Mouse (Mus musculus) splenic B cell, adult 2 months (primary cell): ENCODE results near the gene Olfr64.

Experiments used
- DNase-seq: peaks from one replicate; pipeline ENCODE4 v3.0.0-alpha.2; 2011; ENCODE audit warnings: low read depth, low spot score
- H3K27me3 ChIP-seq: 2 replicates; pipeline ENCODE4 v1.6.1; 2012; ENCODE audit warnings: mild to moderate bottlenecking, low read length, moderate library complexity, mixed read lengths; ENCODE audit not compliant: control insufficient read depth, poor library complexity, insufficient read depth, severe bottlenecking
- H3K36me3 ChIP-seq: 2 replicates; pipeline ENCODE4 v1.6.1; 2012; ENCODE audit warnings: mild to moderate bottlenecking, low read length, moderate library complexity, mixed read lengths; ENCODE audit not compliant: control insufficient read depth, poor library complexity, insufficient read depth, severe bottlenecking

The Olfr64 gene

GRCm38 (mm10) chr7:103894385-103894784 is at the start of gene Olfr64:
Gene Olfr64, minus strand, starts transcription at chr7:103894485.
- no peak for DNase-seq
- no peaks in the 10 kb centered on the region for H3K27me3 ChIP-seq
- no peaks in the 10 kb centered on the region for H3K36me3 ChIP-seq

DNA sequence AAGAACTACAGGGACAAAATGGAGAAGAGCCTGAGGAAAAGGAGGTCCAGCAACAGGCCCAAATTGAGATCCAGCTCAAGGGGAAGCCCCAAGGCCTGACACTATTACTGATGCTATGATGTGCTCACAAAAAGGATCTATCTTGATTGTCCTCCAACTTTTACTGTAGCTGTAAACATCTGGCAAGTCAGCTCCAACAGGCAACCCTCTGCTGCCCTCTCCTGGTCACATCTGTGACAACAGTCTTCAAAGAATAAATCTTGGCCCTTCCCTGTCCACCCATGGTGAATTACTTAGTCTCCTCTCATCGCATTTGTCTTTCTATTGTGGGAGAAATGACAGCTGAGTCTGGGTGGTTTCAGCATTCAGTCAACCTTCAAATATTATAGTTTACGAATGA is 48.4 kb upstream of the Olfr64 start:
- Histone ChIP-seq H3K27me3 (no peaks in the 10 kb centered on the region), H3K36me3 (no peaks in the 10 kb centered on the region)
- DNase-seq, result peak; percentile 78

DNA sequence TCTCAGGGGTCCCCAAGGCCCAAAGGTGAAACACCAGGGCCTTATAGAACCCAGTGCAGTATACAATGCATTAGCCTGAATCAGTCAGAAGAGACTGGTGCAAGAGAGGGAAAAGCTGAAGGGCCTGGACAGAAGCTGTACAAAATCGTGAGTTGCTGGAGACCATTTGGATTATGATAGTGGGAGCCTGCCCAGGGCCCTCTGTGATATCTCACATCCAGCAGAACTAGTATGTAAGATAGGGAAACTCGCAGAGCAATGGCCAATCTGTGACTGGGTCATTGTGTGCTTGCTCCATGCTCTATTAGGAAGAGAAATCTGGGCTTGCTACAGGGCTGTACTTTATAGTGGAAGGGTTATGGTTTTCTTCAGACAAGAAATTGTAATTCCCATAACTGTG is 40.0 kb upstream of the Olfr64 start, which contains the start of gene Olfr632:
Gene Olfr632, plus strand, starts transcription at position 84 of the 400 bp plus-strand sequence.
- no peaks in the 10 kb centered on the region for H3K36me3 ChIP-seq
- DNase-seq, result no peak
- no peaks in the 10 kb centered on the region for H3K27me3 ChIP-seq

DNA sequence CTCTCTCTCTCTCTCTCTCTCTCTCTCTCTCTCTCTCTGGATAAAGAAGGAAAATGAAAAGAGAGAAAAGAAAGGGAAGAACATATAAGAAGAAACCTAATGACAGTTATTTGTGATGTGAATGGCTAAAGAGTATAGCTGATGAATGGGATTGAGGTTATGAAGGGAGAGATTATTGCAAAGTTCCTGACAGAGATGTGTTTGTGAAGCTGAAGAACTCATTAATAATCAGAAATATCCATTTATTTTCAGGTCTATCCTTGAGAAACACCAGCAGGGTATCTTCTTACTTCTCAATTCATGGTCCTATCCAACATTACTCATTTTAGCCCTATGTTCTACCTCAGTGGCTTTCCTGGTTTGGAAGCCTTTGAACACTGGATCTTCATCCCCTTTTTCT is 34.2 kb upstream of the Olfr64 start, which contains the start of gene Olfr631:
Gene Olfr631, plus strand, starts transcription at position 301 of the 400 bp plus-strand sequence.
- Histone ChIP-seq H3K27me3 (no peaks in the 10 kb centered on the region), H3K36me3 (no peaks in the 10 kb centered on the region)
- DNase-seq, result no peak

- no peak for DNase-seq
- H3K27me3 ChIP-seq, result no peaks in the 10 kb centered on the region
- no peaks in the 10 kb centered on the region for H3K36me3 ChIP-seq
Observed at GRCm38 (mm10) chr7:103915338-103915737, 21.1 kb upstream of the Olfr64 start.

DNA sequence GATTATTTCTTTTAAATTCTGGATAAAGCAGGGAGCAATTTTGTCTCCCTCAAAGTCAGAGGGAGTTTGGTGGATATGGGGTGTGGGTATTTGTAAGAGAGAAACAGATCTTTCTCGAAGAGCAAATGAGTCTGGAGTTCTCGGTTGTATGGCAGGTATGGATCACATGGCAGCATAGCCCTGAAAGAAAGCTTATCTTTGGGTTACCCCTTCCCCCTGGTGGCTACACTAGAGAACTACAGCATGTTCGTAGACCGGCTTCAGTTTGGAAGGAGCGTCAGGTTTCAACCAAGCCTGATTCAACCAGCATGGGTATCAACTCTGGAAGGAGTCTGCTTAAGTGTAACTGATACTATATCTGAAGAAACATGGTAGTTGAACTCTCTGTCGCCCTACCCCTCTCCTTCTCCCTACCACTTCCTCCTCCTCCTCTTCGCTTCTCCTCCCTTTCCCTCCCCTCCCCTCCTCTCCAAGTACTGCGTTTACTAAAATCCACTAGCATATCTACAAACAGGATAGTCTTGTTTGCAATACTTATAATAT is 18.8 kb upstream of the Olfr64 start:
- no peaks in the 10 kb centered on the region for H3K27me3 ChIP-seq
- peak; percentile 38 for DNase-seq
- no peaks in the 10 kb centered on the region for H3K36me3 ChIP-seq

- H3K36me3 ChIP-seq, result no peaks in the 10 kb centered on the region
- DNase-seq, result no peak
- no peaks in the 10 kb centered on the region for H3K27me3 ChIP-seq
Observed at GRCm38 (mm10) chr7:103910047-103910446, 15.8 kb upstream of the Olfr64 start.

DNA sequence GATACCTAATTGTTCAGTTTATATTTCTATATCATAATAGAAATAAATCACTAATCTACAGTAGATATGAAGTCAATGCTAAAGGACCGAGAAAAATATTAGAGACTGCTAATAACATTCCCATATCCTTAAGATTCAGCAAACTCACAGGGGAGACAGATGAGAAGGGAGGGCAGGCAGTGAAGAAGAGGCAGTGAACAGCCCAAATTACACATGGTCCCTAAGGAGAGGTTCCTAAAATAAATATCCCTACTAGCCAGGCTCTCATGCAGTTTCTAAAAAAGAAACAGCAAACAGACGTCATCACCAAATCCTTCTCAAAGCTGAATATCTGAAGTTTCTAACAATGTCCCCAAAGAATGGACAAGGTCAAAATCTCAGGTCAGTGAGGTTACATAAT is 8.9 kb upstream of the Olfr64 start, which contains the start of gene Olfr65:
Gene Olfr65, plus strand, starts transcription at position 301 of the 400 bp plus-strand sequence.
- H3K36me3 ChIP-seq, result no peaks in the 10 kb centered on the region
- DNase-seq, result no peak
- H3K27me3 ChIP-seq, result no peaks in the 10 kb centered on the region

- Histone ChIP-seq H3K36me3 (no peaks in the 10 kb centered on the region), H3K27me3 (no peaks in the 10 kb centered on the region)
- no peak for DNase-seq
Observed at GRCm38 (mm10) chr7:103886152-103886551, 8.1 kb downstream of the Olfr64 start, which contains the start of gene Olfr66. Gene Olfr66, minus strand, starts transcription at chr7:103886252.

DNA sequence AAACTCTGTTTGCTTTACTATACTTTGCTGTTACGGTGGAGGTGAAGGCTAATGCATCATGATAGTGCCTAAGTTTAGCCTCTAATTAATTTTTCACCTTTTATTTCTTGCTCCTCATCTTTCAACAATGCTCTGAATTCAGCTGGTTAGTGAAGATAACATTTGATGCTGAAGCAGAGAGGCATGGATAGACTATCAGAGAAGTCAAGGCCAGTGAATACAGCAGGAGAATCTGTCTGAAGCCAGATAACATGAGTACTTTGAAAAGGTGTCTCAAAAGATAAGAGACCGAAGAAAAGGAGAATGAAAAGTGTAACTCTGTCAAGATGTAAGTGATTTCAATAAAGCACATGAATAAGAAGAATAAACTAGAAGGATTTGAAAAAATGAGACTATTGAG is 17.2 kb downstream of the Olfr64 start:
- Histone ChIP-seq H3K27me3 (no peaks in the 10 kb centered on the region), H3K36me3 (no peaks in the 10 kb centered on the region)
- no peak for DNase-seq

DNA sequence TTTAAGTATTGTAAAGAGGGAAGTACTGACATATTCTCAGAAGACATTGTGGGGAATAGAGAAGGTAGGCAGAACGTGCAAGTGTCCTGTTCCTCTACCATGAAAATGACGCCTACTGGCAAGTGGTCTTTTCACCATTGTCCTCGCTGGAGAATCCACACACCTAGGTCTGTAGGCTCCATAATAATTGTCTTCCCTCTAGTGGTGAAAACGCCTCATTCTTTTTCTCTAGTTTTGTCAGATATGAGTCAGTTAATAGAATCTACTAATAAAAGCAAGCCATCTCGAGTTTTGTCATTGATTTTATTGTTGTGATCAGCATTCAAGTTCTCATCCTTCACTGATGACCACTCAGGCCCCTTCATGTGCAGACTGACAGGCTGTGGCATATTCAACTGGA is 19.8 kb downstream of the Olfr64 start:
- peak; percentile 2 for DNase-seq
- H3K27me3 ChIP-seq, result no peaks in the 10 kb centered on the region

GRCm38 (mm10) chr7:103873064-103873463 is 21.2 kb downstream of the Olfr64 start:
- peak; percentile 73 for DNase-seq
- Histone ChIP-seq H3K36me3 (no peaks in the 10 kb centered on the region), H3K27me3 (no peaks in the 10 kb centered on the region)

More for the DNA sequence above, 19.8 kb downstream of the Olfr64 start:
- H3K36me3 ChIP-seq, result no peaks in the 10 kb centered on the region

GRCm38 (mm10) chr7:103870667-103871066 is 23.6 kb downstream of the Olfr64 start:
- DNase-seq, result no peak
- H3K36me3 ChIP-seq, result no peaks in the 10 kb centered on the region
- H3K27me3 ChIP-seq, result no peaks in the 10 kb centered on the region

DNA sequence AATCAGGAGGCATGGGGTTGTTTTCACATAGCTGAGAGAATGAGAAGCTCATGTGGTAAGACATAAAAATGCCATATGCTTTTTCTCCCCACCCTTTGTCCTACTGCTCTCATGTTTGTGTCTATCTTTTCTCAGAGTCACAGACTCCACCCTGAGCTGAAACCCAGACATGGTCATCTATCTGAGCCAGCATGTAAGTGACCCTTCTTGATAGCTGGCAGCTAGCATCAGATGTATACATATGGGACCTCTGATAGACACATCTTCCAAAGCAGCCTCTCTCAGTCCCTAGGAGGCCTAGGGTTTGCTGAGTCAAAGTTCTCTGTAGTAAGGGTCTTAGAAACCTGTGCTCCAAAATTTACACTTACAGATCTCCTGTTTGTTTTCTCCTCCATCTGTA is 28.6 kb downstream of the Olfr64 start:
- no peak for DNase-seq
- no peaks in the 10 kb centered on the region for H3K27me3 ChIP-seq
- no peaks in the 10 kb centered on the region for H3K36me3 ChIP-seq

- Histone ChIP-seq H3K27me3 (no peaks in the 10 kb centered on the region), H3K36me3 (no peaks in the 10 kb centered on the region)
- DNase-seq, result peak; percentile 32
Observed at GRCm38 (mm10) chr7:103861531-103861930, 32.8 kb downstream of the Olfr64 start.

DNA sequence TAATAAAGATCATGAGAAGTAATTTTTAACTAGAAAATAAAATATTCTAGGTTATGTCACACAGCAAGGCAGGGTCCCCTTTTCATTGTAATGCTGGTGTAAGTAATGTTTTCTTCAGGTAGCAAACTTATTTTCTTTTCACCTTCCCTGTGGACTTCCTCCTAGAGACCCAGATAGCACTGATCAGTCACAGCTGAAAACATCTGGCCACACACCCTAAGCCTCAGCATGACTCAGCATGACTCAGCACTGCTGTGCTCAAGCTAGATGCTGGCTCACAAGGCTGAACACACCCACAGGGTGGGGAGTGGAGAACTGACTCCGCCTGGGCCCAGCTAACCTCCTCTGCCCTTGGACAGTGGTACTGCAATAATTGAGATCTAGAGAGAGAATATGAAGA is 33.4 kb downstream of the Olfr64 start:
- Histone ChIP-seq H3K36me3 (no peaks in the 10 kb centered on the region), H3K27me3 (no peaks in the 10 kb centered on the region)
- peak; percentile 66 for DNase-seq
